Mouse (Mus musculus): ENCODE results near the gene Pradc1. TPM values are rescaled to one million over a fixed set of nuclear protein-coding genes. Genes with fewer than 3 reads are reported as not detected.

Pradc1 gene
- 31.1 and 32.0 TPM in 2 replicates for polyA plus RNA-seq (2015; fragmentation: Nextera tagmentation; extraction: Ambion mirVana)

DNA sequence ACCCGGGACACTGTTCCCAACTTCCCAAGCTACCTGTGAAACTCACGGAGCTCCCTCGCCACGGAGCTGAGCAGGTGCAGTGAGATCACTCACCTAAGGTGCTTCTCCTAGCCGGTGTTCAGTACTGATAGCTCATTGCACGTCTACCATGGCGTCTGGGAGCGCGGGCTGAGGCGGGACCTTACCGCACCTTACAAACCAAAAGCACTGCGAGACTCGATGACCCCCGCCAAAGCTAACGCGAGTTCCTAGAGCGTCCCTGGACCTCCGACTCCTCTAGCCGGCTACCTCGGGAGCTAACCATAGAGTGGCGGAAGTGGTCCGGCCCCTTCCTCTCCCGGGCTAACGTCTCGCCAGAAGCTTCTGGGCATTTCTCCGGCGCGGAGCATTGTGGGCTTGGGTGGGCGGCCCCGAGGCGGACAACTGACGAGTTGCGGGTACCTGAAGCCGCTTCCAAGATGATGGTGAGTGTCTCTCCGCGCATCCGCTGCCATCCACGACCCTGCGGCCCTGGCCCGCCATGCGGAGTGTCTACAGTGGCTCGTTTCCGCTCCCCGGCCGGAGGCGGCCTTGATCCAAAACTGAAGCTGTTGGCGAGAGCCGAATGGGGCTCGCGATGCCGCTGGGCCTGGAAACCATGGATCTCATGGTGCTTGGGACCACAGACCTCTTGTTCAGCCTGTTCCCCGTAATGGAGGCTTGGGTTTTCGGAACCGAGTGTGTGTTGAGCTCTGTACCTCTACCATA lies at the start of gene Pradc1:
Gene Pradc1, minus strand, starts transcription at position 307 of the 747 bp plus-strand sequence.
- no peaks in the 10 kb centered on the region for H3K36me3 ChIP-seq
- peak within 1 kb of the TSS; percentile 62 for H3K4me3 ChIP-seq
- no peaks in the 10 kb centered on the region for H3K9me3 ChIP-seq
- peak within 1 kb of the TSS; percentile 89 for H3K27ac ChIP-seq (replicated peaks)
- no peaks in the 10 kb centered on the region for H3K27me3 ChIP-seq
- peak within 1 kb of the TSS; percentile 67 for H3K9ac ChIP-seq
- WGBS: under 1% methylated on average over 54 of the region's 54 CpGs
- H3K4me2 ChIP-seq: peak within 1 kb of the TSS; percentile 97
- peaks cover 47% of the 10 kb centered on the region for H3K4me1 ChIP-seq (replicated peaks)
- peak; percentile 92 for ATAC-seq (ENCODE audit: low FRiP score, low read depth)

DNA sequence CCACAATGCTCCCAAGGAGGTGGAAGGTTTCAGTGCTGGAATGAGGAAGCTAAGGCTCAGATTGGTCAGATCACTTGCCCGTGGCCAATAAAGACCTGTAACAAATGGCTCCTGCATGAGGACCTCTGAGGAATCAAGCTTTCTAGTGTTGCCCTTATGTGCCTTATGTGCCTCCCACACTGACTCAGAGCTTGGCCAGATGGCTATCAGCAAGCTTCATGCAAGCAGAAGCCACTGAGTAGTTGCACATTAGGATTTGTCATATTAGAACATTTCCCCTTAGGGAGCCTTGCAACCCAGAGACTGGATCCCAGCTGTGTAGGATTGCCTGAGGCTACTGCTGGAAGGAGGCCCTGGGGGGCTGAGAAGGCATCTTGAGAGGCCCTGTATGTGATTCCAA lies 48.6 kb upstream of the Pradc1 start:
- H3K9ac ChIP-seq: no peak overlapping the region
- no peaks in the 10 kb centered on the region for H3K36me3 ChIP-seq
- H3K4me3 ChIP-seq: no peak overlapping the region
- H3K9me3 ChIP-seq: no peaks in the 10 kb centered on the region
- WGBS: 72% methylated on average over 1 of the region's 1 CpGs
- H3K27ac ChIP-seq (replicated peaks): no peak overlapping the region
- ATAC-seq (ENCODE audit: low FRiP score, low read depth): no peak
- H3K4me2 ChIP-seq: no peak overlapping the region
- peaks cover 20% of the 10 kb centered on the region for H3K4me1 ChIP-seq (replicated peaks)
- H3K27me3 ChIP-seq: no peaks in the 10 kb centered on the region

DNA sequence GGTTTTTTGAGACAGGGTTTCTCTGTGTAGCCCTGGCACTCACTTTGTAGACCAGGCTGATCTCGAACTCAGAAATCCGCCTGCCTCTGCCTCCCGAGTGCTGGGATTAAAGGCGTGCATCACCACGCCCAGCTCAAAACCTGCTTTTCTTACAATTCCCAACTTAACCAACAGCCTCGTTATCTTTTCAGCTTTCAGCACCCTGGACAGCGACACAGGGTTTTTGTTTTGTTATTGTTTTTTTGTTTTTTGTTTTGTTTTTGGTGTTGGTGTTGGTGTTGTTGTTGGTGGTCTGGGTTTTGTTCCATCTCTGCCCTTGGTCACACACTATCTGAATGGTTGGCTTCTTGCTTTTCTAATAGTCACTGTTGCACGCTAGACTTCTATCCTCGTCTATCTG lies 46.4 kb upstream of the Pradc1 start:
- Histone ChIP-seq H3K9me3 (no peaks in the 10 kb centered on the region), H3K36me3 (no peaks in the 10 kb centered on the region), H3K4me2 (no peak overlapping the region), H3K4me1 (replicated peaks) (peaks cover 18% of the 10 kb centered on the region), H3K27me3 (no peaks in the 10 kb centered on the region), H3K9ac (no peak overlapping the region), H3K4me3 (no peak overlapping the region), H3K27ac (replicated peaks) (no peak overlapping the region)
- 70% methylated on average over 9 of the region's 9 CpGs for WGBS
- no peak for ATAC-seq (ENCODE audit: low FRiP score, low read depth)

DNA sequence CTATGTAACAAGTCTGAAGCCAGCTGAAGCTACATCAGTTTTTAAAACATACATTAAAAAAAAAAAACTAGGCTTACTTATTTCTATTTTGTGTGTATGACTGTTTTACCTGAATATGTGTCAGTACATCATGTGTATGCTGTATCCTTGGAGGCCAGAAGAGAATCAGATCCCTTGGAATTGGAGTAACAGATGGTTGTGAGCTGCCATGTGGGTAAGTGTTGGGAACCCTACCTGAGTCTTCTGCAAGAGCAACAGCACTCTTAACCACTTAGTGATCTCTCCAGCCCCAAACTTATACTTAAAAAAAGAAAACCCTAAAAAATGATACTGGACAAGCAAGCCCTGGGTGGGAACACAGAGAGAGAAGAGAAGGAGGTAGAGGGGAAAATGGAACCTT lies 45.2 kb upstream of the Pradc1 start:
- H3K27ac ChIP-seq (replicated peaks): no peak overlapping the region
- H3K4me1 ChIP-seq (replicated peaks): peaks cover 14% of the 10 kb centered on the region
- no peak overlapping the region for H3K9ac ChIP-seq
- no peaks in the 10 kb centered on the region for H3K27me3 ChIP-seq
- H3K4me2 ChIP-seq: no peak overlapping the region
- H3K9me3 ChIP-seq: no peaks in the 10 kb centered on the region
- no peaks in the 10 kb centered on the region for H3K36me3 ChIP-seq
- H3K4me3 ChIP-seq: no peak overlapping the region
- no peak for ATAC-seq (ENCODE audit: low FRiP score, low read depth)

DNA sequence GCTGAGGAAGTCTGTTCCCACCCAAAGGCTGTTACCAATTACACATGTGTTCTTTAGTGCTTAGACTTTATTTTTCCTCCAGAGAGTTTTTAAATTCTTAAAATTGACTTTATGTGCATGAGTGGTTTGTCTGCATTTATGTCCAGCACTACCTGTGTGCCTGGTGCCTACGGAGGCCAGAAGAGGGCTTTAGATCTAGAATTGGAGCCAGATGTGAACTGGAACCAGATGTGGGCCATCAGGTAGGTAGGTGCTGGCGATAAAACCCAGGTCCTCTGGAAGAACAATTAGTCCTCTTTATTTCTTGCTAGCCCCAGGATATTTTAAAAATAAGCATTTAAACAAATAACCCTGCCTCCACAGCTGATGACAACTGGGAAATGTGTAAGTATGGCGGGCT lies 39.8 kb upstream of the Pradc1 start:
- Histone ChIP-seq H3K4me3 (no peak overlapping the region), H3K27ac (replicated peaks) (no peak overlapping the region), H3K9ac (no peak overlapping the region), H3K36me3 (no peaks in the 10 kb centered on the region), H3K4me2 (no peak overlapping the region), H3K27me3 (peaks cover 5% of the 10 kb centered on the region), H3K9me3 (no peaks in the 10 kb centered on the region), H3K4me1 (replicated peaks) (no peaks in the 10 kb centered on the region)
- ATAC-seq (ENCODE audit: low FRiP score, low read depth): no peak
- WGBS: 95% methylated on average over 3 of the region's 3 CpGs

DNA sequence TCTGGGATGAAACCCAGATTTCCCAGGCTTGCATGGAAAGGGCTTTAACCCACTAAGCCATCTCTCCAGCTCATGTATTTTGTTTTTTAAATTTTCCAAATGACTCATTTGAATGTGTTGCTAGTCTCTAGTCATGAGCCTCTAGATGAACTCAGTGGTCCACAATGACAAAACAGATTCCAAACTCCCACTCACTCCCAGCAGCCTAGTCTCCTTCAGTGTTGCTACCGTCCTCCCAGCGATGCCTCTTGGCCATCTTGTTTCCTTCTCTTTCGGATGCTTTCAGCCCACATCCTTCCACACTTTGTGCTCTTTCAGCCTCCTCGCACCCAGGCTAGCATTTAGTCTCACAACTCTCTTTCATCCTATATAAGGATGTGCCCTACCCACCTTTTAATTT lies 38.5 kb upstream of the Pradc1 start:
- Histone ChIP-seq H3K27ac (replicated peaks) (no peak overlapping the region), H3K36me3 (no peaks in the 10 kb centered on the region), H3K9me3 (no peaks in the 10 kb centered on the region), H3K4me1 (replicated peaks) (no peaks in the 10 kb centered on the region), H3K4me2 (no peak overlapping the region), H3K4me3 (no peak overlapping the region), H3K9ac (no peak overlapping the region), H3K27me3 (peaks cover 18% of the 10 kb centered on the region)
- no peak for ATAC-seq (ENCODE audit: low FRiP score, low read depth)
- WGBS: 81% methylated on average over 4 of the region's 4 CpGs

DNA sequence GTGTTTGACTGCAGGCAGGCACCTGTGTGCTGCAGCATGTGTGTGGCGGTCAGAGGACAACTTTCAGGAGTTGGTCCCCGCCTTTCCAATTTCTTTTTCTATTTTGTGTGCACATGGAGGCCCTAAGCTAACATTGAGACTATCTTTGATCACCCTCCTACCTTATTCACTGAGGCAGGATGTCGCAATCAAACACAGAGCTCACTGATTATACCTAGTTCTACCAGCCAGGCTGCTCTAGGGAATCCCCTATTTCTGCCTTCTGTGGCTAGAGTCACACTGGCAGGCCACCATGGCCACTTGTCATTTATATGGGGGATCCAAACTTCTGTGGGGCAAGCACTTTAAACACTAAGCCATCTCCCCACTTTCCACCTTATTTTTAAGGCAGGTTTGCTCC lies 37.9 kb upstream of the Pradc1 start:
- H3K9ac ChIP-seq: no peak overlapping the region
- H3K36me3 ChIP-seq: no peaks in the 10 kb centered on the region
- no peak for ATAC-seq (ENCODE audit: low FRiP score, low read depth)
- no peaks in the 10 kb centered on the region for H3K9me3 ChIP-seq
- H3K27ac ChIP-seq (replicated peaks): no peak overlapping the region
- no peak overlapping the region for H3K4me3 ChIP-seq
- peaks cover 2% of the 10 kb centered on the region; the same call in 1 of the 2 replicates for H3K4me1 ChIP-seq (replicated peaks)
- peaks cover 22% of the 10 kb centered on the region for H3K27me3 ChIP-seq
- WGBS: 79% methylated on average over 3 of the region's 3 CpGs
- H3K4me2 ChIP-seq: no peak overlapping the region

DNA sequence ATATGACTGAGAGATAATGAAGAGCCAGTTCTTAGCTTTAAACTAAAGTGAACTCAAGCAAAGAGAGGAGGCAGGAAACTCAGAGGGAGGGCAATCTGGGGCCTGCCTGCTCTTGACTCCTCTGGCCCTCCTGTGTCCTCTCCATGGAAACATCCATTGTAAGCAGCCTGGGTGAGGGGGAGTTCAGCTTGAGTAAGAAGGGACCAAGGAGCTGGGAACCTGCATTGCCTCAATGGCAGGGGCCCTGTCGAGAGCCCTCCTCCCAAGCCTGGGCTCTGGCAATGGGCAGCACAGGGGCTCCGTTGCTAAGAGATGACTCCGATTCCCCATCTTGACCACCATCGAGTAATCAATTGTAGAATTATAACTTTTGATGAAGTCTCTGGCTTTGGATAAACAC lies 36.7 kb upstream of the Pradc1 start:
- WGBS: 18% methylated on average over 4 of the region's 4 CpGs
- Histone ChIP-seq H3K4me1 (replicated peaks) (peaks cover 13% of the 10 kb centered on the region), H3K27me3 (peaks cover 34% of the 10 kb centered on the region), H3K36me3 (no peaks in the 10 kb centered on the region), H3K4me3 (no peak overlapping the region), H3K4me2 (no peak overlapping the region), H3K9ac (no peak overlapping the region), H3K9me3 (no peaks in the 10 kb centered on the region), H3K27ac (replicated peaks) (no peak overlapping the region)
- ATAC-seq (ENCODE audit: low FRiP score, low read depth): no peak

DNA sequence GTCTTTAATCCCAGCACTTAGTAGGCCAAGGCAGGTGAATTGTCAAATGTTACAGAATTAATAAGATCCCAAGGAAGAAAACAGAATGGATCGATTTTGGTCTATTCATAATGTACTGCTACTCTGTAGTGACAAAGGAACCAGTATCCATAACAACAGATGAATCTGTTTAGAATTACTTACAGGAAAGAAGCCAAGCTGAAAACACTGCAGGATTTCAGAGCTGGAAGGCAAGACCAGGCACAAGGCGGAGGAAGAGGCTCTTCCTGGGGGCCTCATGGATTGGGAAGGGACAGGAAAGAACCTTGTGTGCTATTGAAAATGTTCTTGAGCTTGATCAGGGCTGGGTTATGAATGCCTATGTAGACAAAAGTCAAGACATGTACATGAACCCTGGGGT lies 34.0 kb upstream of the Pradc1 start:
- Histone ChIP-seq H3K4me2 (no peak overlapping the region), H3K27ac (replicated peaks) (no peak overlapping the region), H3K36me3 (no peaks in the 10 kb centered on the region), H3K27me3 (peaks cover 38% of the 10 kb centered on the region), H3K9me3 (no peaks in the 10 kb centered on the region), H3K9ac (no peak overlapping the region), H3K4me1 (replicated peaks) (peaks cover 13% of the 10 kb centered on the region), H3K4me3 (no peak overlapping the region)
- ATAC-seq (ENCODE audit: low FRiP score, low read depth): no peak
- 64% methylated on average over 2 of the region's 2 CpGs for WGBS

DNA sequence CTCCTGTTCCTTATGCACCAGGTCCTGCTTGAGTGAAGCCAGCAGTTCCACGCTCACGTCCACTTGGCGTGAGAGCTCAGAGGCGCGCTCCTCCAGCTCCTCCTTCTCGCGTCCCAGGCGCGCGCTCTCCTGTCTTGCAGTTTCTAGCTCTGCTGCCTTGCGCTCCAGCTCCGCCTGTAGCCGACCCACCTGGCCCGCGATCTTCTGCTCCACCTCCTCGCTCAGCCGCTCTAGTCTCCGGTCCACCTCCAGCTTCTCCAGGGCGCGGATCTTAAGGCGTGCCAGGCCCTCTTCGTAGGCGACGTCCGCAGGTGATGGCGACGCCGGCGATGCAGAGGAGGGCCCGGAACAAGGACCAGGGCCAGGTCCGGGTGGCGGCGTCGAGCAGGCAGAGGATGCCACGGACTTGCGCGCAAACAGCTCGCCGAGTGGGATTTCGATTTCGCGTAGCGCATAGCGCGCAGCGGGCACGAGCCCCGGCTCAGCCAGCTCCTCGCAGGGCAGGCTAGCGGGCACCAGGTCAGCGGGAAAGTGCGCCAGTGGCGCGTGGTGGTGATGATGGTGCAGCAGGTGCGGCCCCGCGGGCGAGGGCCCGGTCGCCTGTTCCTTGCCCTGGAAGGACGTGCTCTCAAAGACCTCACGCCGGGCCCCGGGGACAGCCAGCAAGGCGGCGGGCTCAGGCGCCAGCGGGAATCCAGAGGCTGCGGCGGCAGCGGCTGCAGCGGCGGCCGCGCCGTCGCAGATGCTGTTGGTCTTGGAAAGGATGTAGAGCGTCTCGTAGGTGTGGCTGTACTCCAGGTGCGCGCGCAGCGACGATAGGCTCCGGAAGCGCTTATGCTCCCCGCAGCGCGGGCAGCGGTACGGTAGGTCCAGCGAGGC lies 32.3 kb upstream of the Pradc1 start:
- Histone ChIP-seq H3K4me3 (peak overlapping the region; percentile 34), H3K27ac (replicated peaks) (no peak overlapping the region), H3K4me1 (replicated peaks) (peaks cover 13% of the 10 kb centered on the region), H3K4me2 (peak overlapping the region; percentile 57), H3K9ac (no peak overlapping the region), H3K9me3 (no peaks in the 10 kb centered on the region), H3K36me3 (no peaks in the 10 kb centered on the region), H3K27me3 (peaks cover 38% of the 10 kb centered on the region)
- 5% methylated on average over 92 of the region's 92 CpGs for WGBS
- ATAC-seq (ENCODE audit: low FRiP score, low read depth): no peak

DNA sequence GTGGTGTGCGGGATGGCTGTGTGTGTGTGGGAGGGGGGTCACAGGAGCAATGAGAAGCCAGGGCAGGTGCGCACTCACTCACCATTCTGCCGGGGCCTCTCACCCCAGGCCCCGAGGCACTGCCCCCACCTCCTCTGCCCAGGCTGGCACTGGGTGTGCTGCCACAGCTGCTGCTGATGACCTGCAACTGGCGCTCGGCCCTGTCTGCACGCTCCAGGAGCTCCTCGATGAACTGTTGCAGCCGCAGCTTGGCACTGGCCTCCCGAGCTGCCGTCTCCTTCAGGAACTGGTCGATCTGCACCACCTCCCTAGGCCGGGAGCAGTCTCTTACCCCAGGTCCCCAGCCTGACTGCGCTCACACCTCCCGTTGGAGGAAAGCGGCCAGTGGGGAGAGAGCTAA lies 28.9 kb upstream of the Pradc1 start:
- WGBS: 60% methylated on average over 16 of the region's 16 CpGs
- peak; percentile 31 for ATAC-seq (ENCODE audit: low FRiP score, low read depth)
- H3K4me3 ChIP-seq: no peak overlapping the region
- no peak overlapping the region for H3K27ac ChIP-seq (replicated peaks)
- H3K4me2 ChIP-seq: no peak overlapping the region
- no peak overlapping the region for H3K9ac ChIP-seq
- H3K36me3 ChIP-seq: 0 out of 2 replicates have a peak, but pooled peaks cover 6% of the 10 kb centered on the region
- no peaks in the 10 kb centered on the region for H3K9me3 ChIP-seq
- peaks cover 24% of the 10 kb centered on the region for H3K27me3 ChIP-seq
- peaks cover 13% of the 10 kb centered on the region for H3K4me1 ChIP-seq (replicated peaks)

DNA sequence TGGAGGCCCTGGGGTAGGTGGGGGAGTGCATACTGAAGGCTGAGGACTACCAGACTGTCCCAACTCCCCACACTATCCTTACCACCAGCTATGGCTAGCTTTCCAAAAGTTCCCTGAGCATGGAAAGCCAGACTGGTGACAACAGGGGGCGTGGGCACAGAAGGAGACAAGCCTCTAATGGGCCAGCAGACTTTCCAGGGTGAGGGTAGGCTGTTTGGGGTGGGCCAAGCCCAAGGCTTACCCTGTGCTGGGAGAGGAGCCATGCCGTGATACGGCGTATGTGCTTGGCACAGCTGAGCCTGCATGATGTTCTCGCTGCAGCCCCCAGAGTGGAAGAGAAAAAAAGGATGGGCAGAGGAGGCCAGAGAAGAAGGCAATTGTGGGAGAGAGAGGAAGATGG lies 28.2 kb upstream of the Pradc1 start:
- no peaks in the 10 kb centered on the region for H3K9me3 ChIP-seq
- no peak overlapping the region for H3K4me2 ChIP-seq
- no peak overlapping the region for H3K27ac ChIP-seq (replicated peaks)
- no peak for ATAC-seq (ENCODE audit: low FRiP score, low read depth)
- no peak overlapping the region for H3K4me3 ChIP-seq
- peaks cover 13% of the 10 kb centered on the region for H3K4me1 ChIP-seq (replicated peaks)
- WGBS: 75% methylated on average over 5 of the region's 5 CpGs
- peaks cover 17% of the 10 kb centered on the region for H3K27me3 ChIP-seq
- H3K9ac ChIP-seq: no peak overlapping the region
- 0 out of 2 replicates have a peak, but pooled peaks cover 6% of the 10 kb centered on the region for H3K36me3 ChIP-seq

All from hindbrain, embryonic 15.5 days (tissue).